Mouse (Mus musculus) hindbrain, embryonic 16.5 days (tissue): ENCODE measurements around the gene Zfp790. TPM values are rescaled to one million over a fixed set of nuclear protein-coding genes. Genes with fewer than 3 reads are reported as not detected.

Experiments used
- ATAC-seq: fragments of 200-750 bp; cut with Nextera tagmentation; 2 replicates; pipeline ENCODE4 v1.8.0; 2017; ENCODE audit warnings: moderate TSS enrichment, moderate library complexity
- H3K27ac ChIP-seq: fragments of 300-500 bp; sonication (generic); 2 replicates; pipeline ENCODE4 v1.5.1; 2014; ENCODE audit warnings: low read depth, mild to moderate bottlenecking, control low read depth, low read length, moderate library complexity
- H3K27me3 ChIP-seq: fragments of 300-500 bp; sonication (generic); replicated peaks from 2 replicates; pipeline ENCODE4 v1.6.1; 2014; ENCODE audit warnings: low read length; ENCODE audit not compliant: control insufficient read depth, insufficient read depth
- H3K36me3 ChIP-seq: fragments of 300-500 bp; sonication (generic); 2 replicates; pipeline ENCODE4 v1.6.1; 2014; ENCODE audit warnings: mild to moderate bottlenecking, low read length, moderate library complexity, mixed read lengths; ENCODE audit not compliant: control insufficient read depth, insufficient read depth
- H3K4me1 ChIP-seq: fragments of 300-500 bp; sonication (generic); 2 replicates; pipeline ENCODE4 v1.6.1; 2014; ENCODE audit warnings: low read depth, low read length; ENCODE audit not compliant: control insufficient read depth, insufficient read depth
- H3K4me2 ChIP-seq: fragments of 300-500 bp; sonication (generic); 2 replicates; pipeline ENCODE4 v1.6.1; 2014; ENCODE audit warnings: mild to moderate bottlenecking, low read length, control low read depth, moderate library complexity
- H3K4me3 ChIP-seq: fragments of 300-500 bp; sonication (generic); 2 replicates; pipeline ENCODE4 v1.5.1; 2014; ENCODE audit warnings: mild to moderate bottlenecking, low read length, control low read depth, moderate library complexity
- H3K9ac ChIP-seq: fragments of 300-500 bp; sonication (generic); 2 replicates; pipeline ENCODE4 v1.6.1; 2014; ENCODE audit warnings: low read depth, mild to moderate bottlenecking, control low read depth, low read length, moderate library complexity
- H3K9me3 ChIP-seq: fragments of 300-500 bp; sonication (generic); 2 replicates; pipeline ENCODE4 v1.6.1; 2014; ENCODE audit warnings: mild to moderate bottlenecking, low read length, moderate library complexity; ENCODE audit not compliant: control insufficient read depth
- whole genome bisulfite sequencing: fragments of 180-500 bp; shearing (Covaris S2); extraction: QIAGEN DNeasy Blood & Tissue Kit; methylation state at CpG from one replicate; pipeline ENCODE4 v1.1.7; 2014; 5-methylcytosine and 5-hydroxymethylcytosine counted together
- polyA plus RNA-seq: library from polyadenylated mRNA; unstranded; fragments of >200 nt; fragmentation: Nextera tagmentation; extraction: Ambion mirVana; gene quantifications from 2 replicates; pipeline ENCODE4 v1.2.1, GENCODE M21; 2015

Gene Zfp790
- polyA plus RNA-seq, 1 experiment from 2014 or later = 23.0 TPM

- H3K4me3 ChIP-seq = no peak overlapping the region
- no peaks in the 10 kb centered on the region for H3K9me3 ChIP-seq
- WGBS = 93% methylated on average over 12 of the region's 12 CpGs
- no peaks in the 10 kb centered on the region for H3K4me1 ChIP-seq
- H3K4me2 ChIP-seq = no peak overlapping the region
- H3K36me3 ChIP-seq = peaks cover 60% of the 10 kb centered on the region
- H3K9ac ChIP-seq = no peak overlapping the region
- no peaks in the 10 kb centered on the region for H3K27me3 ChIP-seq
- ATAC-seq = no peak
- H3K27ac ChIP-seq = no peak overlapping the region
Observed at GRCm38 (mm10) chr7:29828001-29828400, 12.1 kb downstream of the Zfp790 start.

- WGBS = 81% methylated on average over 12 of the region's 12 CpGs
- no peak overlapping the region for H3K9ac ChIP-seq
- ATAC-seq = no peak
- no peaks in the 10 kb centered on the region for H3K4me1 ChIP-seq
- no peak overlapping the region for H3K4me3 ChIP-seq
- no peaks in the 10 kb centered on the region for H3K9me3 ChIP-seq
- H3K27me3 ChIP-seq = no peaks in the 10 kb centered on the region
- H3K36me3 ChIP-seq = peaks cover 55% of the 10 kb centered on the region
- no peak overlapping the region for H3K27ac ChIP-seq
- no peak overlapping the region for H3K4me2 ChIP-seq
Observed at GRCm38 (mm10) chr7:29829804-29830203, 13.9 kb downstream of the Zfp790 start.

- Histone ChIP-seq H3K27me3 (no peaks in the 10 kb centered on the region), H3K36me3 (peaks cover 12% of the 10 kb centered on the region), H3K9ac (no peak overlapping the region), H3K9me3 (no peaks in the 10 kb centered on the region), H3K4me1 (no peaks in the 10 kb centered on the region), H3K27ac (no peak overlapping the region), H3K4me3 (no peak overlapping the region), H3K4me2 (no peak overlapping the region)
- no peak for ATAC-seq
- WGBS = 86% methylated on average over 1 of the region's 1 CpGs
Observed at GRCm38 (mm10) chr7:29836816-29837215, 20.9 kb downstream of the Zfp790 start.

- no peak overlapping the region for H3K4me3 ChIP-seq
- H3K4me1 ChIP-seq = no peaks in the 10 kb centered on the region
- H3K27ac ChIP-seq = no peak overlapping the region
- ATAC-seq = no peak
- H3K27me3 ChIP-seq = no peaks in the 10 kb centered on the region
- H3K4me2 ChIP-seq = no peak overlapping the region
- peaks cover 14% of the 10 kb centered on the region for H3K36me3 ChIP-seq
- no peak overlapping the region for H3K9ac ChIP-seq
- WGBS = 88% methylated on average over 3 of the region's 3 CpGs
- H3K9me3 ChIP-seq = no peaks in the 10 kb centered on the region
Observed at GRCm38 (mm10) chr7:29839256-29839655, 23.3 kb downstream of the Zfp790 start.

- Histone ChIP-seq H3K27ac (no peak overlapping the region), H3K36me3 (peaks cover 26% of the 10 kb centered on the region), H3K4me3 (no peak overlapping the region), H3K9ac (no peak overlapping the region), H3K27me3 (no peaks in the 10 kb centered on the region), H3K4me1 (no peaks in the 10 kb centered on the region), H3K9me3 (no peaks in the 10 kb centered on the region), H3K4me2 (no peak overlapping the region)
- ATAC-seq = no peak
- 97% methylated on average over 1 of the region's 1 CpGs for WGBS
Observed at GRCm38 (mm10) chr7:29842105-29842504, 26.2 kb downstream of the Zfp790 start.

GRCm38 (mm10) chr7:29844616-29845015, 28.7 kb downstream of the Zfp790 start:
- no peak overlapping the region for H3K9ac ChIP-seq
- no peaks in the 10 kb centered on the region for H3K9me3 ChIP-seq
- peaks cover 22% of the 10 kb centered on the region for H3K36me3 ChIP-seq
- no peak overlapping the region for H3K4me3 ChIP-seq
- no peaks in the 10 kb centered on the region for H3K4me1 ChIP-seq
- ATAC-seq = no peak
- no peak overlapping the region for H3K4me2 ChIP-seq
- H3K27me3 ChIP-seq = no peaks in the 10 kb centered on the region
- H3K27ac ChIP-seq = no peak overlapping the region
- 92% methylated on average over 5 of the region's 5 CpGs for WGBS

GRCm38 (mm10) chr7:29852831-29853218, 36.9 kb downstream of the Zfp790 start:
- peak; percentile 10; the same call in 1 of the 2 replicates for ATAC-seq
- 54% methylated on average over 9 of the region's 9 CpGs for WGBS

GRCm38 (mm10) chr7:29853219-29853842, 37.4 kb downstream of the Zfp790 start, which contains the start of gene Zfp940:
Gene Zfp940 (minus strand): TSS chr7:29853669.
- peaks cover 5% of the 10 kb centered on the region for H3K4me1 ChIP-seq
- no peaks in the 10 kb centered on the region for H3K27me3 ChIP-seq
- peak within 1 kb of the TSS; percentile 80 for H3K9ac ChIP-seq
- peak within 1 kb of the TSS; percentile 73 for H3K4me3 ChIP-seq
- 2% methylated on average over 21 of the region's 21 CpGs for WGBS
- H3K36me3 ChIP-seq = no peaks in the 10 kb centered on the region; the same call in 1 of the 2 replicates
- H3K27ac ChIP-seq = peak within 1 kb of the TSS; percentile 82
- peak within 1 kb of the TSS; percentile 81 for H3K4me2 ChIP-seq
- peak; percentile 99 for ATAC-seq
- peaks cover 1% of the 10 kb centered on the region; the same call in 1 of the 2 replicates for H3K9me3 ChIP-seq

More at GRCm38 (mm10) chr7:29852831-29853218, 36.9 kb downstream of the Zfp790 start:
- Histone ChIP-seq H3K27ac (peak overlapping the region; percentile 82; the same call in 1 of the 2 replicates), H3K27me3 (no peaks in the 10 kb centered on the region), H3K36me3 (no peaks in the 10 kb centered on the region; the same call in 1 of the 2 replicates), H3K9ac (peak overlapping the region; percentile 80), H3K4me3 (peak overlapping the region; percentile 73), H3K4me1 (peaks cover 5% of the 10 kb centered on the region), H3K9me3 (no peaks in the 10 kb centered on the region), H3K4me2 (peak overlapping the region; percentile 81)

GRCm38 (mm10) chr7:29859532-29860517, 43.9 kb downstream of the Zfp790 start, which contains the start of gene Zfp420:
Gene Zfp420 (plus strand): TSS chr7:29859979.
- 8% methylated on average over 32 of the region's 32 CpGs for WGBS
- H3K4me2 ChIP-seq = peak within 1 kb of the TSS; percentile 77

More at GRCm38 (mm10) chr7:29859532-29860517, 43.9 kb downstream of the Zfp790 start, which contains the start of gene Zfp420:
- H3K36me3 ChIP-seq = 0 out of 2 replicates have a peak, but pooled peaks cover 3% of the 10 kb centered on the region
- peaks cover 6% of the 10 kb centered on the region for H3K4me1 ChIP-seq
- peak; percentile 99 for ATAC-seq
- no peaks in the 10 kb centered on the region for H3K27me3 ChIP-seq
- peak within 1 kb of the TSS; percentile 57 for H3K4me3 ChIP-seq
- H3K9me3 ChIP-seq = peaks cover 2% of the 10 kb centered on the region; the same call in 1 of the 2 replicates
- H3K27ac ChIP-seq = peak within 1 kb of the TSS; percentile 57
- H3K9ac ChIP-seq = peak within 1 kb of the TSS; percentile 69
